Comparison of ENCODE assay signal across 27 mouse cellular contexts in genomic region chr3:57580426-57581195, GRCm38 (mm10). TPM values are rescaled to one million over a fixed set of nuclear protein-coding genes. Genes with fewer than 3 reads are reported as not detected.
DNase-seq lines count a peak whose midpoint lies in the region; TF ChIP-seq lines count a peak whose summit lies in the region.
"Had no signal": no experiment of that assay in that cellular context is flagged by ENCODE, and none has a peak within 500 bp of the region (broad histone marks: within the 10 kb centered on the region; RNA-seq: fewer than 3 reads in every experiment).

No protein-coding gene starts in this region.

- TF ChIP-seq POLR2A in myocyte (IDR thresholded peaks at IDR 0.05; ENCODE audit: insufficient read length, low read depth): no peak

- no peaks in the 10 kb centered on the region for H3K79me2 ChIP-seq in myocyte (ENCODE audit: control insufficient read depth, insufficient read depth)

- no peaks in the 10 kb centered on the region for H3K27me3 ChIP-seq in myocyte (ENCODE audit: control insufficient read depth, insufficient read depth, insufficient read length)
- H3K27me3 ChIP-seq: CH12.LX; embryonic facial prominence, embryonic 12.5 days; forebrain, embryonic 13.5 days; forebrain, embryonic 15.5 days; Patski had no signal

- intact Hi-C loops in heart, postnatal 10 days (cut with DNase I): no loop called here

- peak; percentile 76 for DNase-seq in heart, adult 11 months
- no peak for DNase-seq in heart, postnatal 10 days
- DNase-seq in kidney, adult 9 months: peak; percentile 55
- DNase-seq in kidney, adult 11 months: no peak
- peak; percentile 58 for DNase-seq in R1 (ENCODE audit: low read depth, low spot score)
- no peak for DNase-seq in embryo, embryonic 10 days (ENCODE audit: low spot score)
- no peak for DNase-seq in c-Kit-positive CD71-positive TER-119-positive erythroid progenitor cells, embryonic 14.5 days (ENCODE audit: low spot score)
- DNase-seq: adrenal gland, adult 8-10 months; adrenal gland, postnatal 36 days; B cell, adult 2 months; cerebellum, adult 11 months; cerebellum, adult 18-20 months; cerebellum, adult 8-10 months; cerebellum, adult 9-11 months; cerebellum, postnatal 14 days; cerebellum, postnatal 36 days; forebrain, postnatal 0 days had no signal

- H3K36me3 ChIP-seq in myocyte (ENCODE audit: control insufficient read depth, insufficient read depth): no peaks in the 10 kb centered on the region
- H3K36me3 ChIP-seq: embryonic facial prominence, embryonic 10.5 days; embryonic facial prominence, embryonic 12.5 days; forebrain, embryonic 15.5 days; G1E had no signal

- no peak overlapping the region for H3ac ChIP-seq in myocyte (ENCODE audit: control insufficient read depth, insufficient read length)

- peak overlapping the region; percentile 43 for H3K4me2 ChIP-seq in myocyte (ENCODE audit: low read depth)
- H3K4me2 ChIP-seq: embryonic facial prominence, embryonic 12.5 days; forebrain, embryonic 13.5 days; forebrain, embryonic 15.5 days had no signal

- no peak overlapping the region for H3K4me3 ChIP-seq in myocyte
- H3K4me3 ChIP-seq: embryonic facial prominence, embryonic 10.5 days; embryonic facial prominence, embryonic 12.5 days; forebrain, embryonic 13.5 days; forebrain, embryonic 15.5 days had no signal

TF ChIP-seq in myocyte, 11 proteins besides CTCF, POLR2A, EP300 and RAD21:
- TF ChIP-seq USF1 (IDR thresholded peaks at IDR 0.05; ENCODE audit: low read depth): no peak
- TF ChIP-seq MYOD1 (IDR thresholded peaks at IDR 0.05; ENCODE audit: control insufficient read depth in 1 of 3, insufficient read length in 2 of 3, low read depth in 2 of 3): peak in 2 of 3 experiments; percentile 15 to 47

RNA-seq across cellular contexts. Expression of gene Wwtr1, which starts 4.9 kb away (rescaled TPM):
- total RNA-seq in heart, postnatal 10 days (2021): 10 to 100 TPM; 81.0 to 83.0 TPM
- polyA plus RNA-seq in myocyte (2012; fragmentation: generic; extraction: Trizol): 63.1 TPM
- total RNA-seq: common myeloid progenitor, adult 5-6 weeks had no signal
- polyA plus RNA-seq: CD4-positive, CD25-positive, alpha-beta regulatory T cell, adult 4 months; G1E had no signal

Comparison
In these comparisons a context has a peak if more than half of its experiments do, and no peak if none do; other contexts are left out.
1. DNase-seq: peak in heart, adult 11 months (single experiment), kidney, adult 9 months (single experiment) and R1 (single experiment); none in heart, postnatal 10 days (0 of 2), kidney, adult 11 months (single experiment), embryo, embryonic 10 days (single experiment) and c-Kit-positive CD71-positive TER-119-positive erythroid progenitor cells, embryonic 14.5 days (single experiment).